Mouse (Mus musculus) gastrocnemius, postnatal 4 days (tissue): ENCODE measurements around the gene Eif2b2. TPM values are rescaled to one million over a fixed set of nuclear protein-coding genes. Genes with fewer than 3 reads are reported as not detected.

Source experiments
- DNase-seq, 2 experiments: peaks; one replicate each; pipeline ENCODE4 v3.0.0; 2021 to 2022; ENCODE audit warnings: low spot score in 2 of 2, mixed read lengths in 2 of 2
- microRNA-seq: library from miRNA; unstranded; fragments of <30 nt; microRNA quantifications from one replicate; pipeline ENCODE4 v1.2.0, GENCODE M21; 2021
- total RNA-seq, 2 experiments: library from RNA; stranded (reverse); gene quantifications; 2 replicates each; pipeline ENCODE4 v1.2.3; 2021

Gene Eif2b2
- total RNA-seq, 2 experiments from 2014 or later = 80.6 to 95.1 TPM

GRCm38 (mm10) chr12:85237553-85237952 is 18.3 kb downstream of the Eif2b2 start:
- DNase-seq = no peak

GRCm38 (mm10) chr12:85252083-85252482 is 32.8 kb downstream of the Eif2b2 start:
- no peak for DNase-seq

GRCm38 (mm10) chr12:85256074-85256751 is 36.9 kb downstream of the Eif2b2 start:
- DNase-seq = no peak

GRCm38 (mm10) chr12:85257008-85257639 is 37.8 kb downstream of the Eif2b2 start:
- DNase-seq = no peak

- DNase-seq = peak in 1 of 2 experiments; percentile 14
These were observed 43.2 kb downstream of the Eif2b2 start for GRCm38 (mm10) chr12:85262489-85262888.

- no peak for DNase-seq
These were observed 43.9 kb downstream of the Eif2b2 start for GRCm38 (mm10) chr12:85263190-85263589.

GRCm38 (mm10) chr12:85264531-85264930 is 45.2 kb downstream of the Eif2b2 start:
- DNase-seq = no peak

- DNase-seq = no peak
These were observed 45.7 kb downstream of the Eif2b2 start for GRCm38 (mm10) chr12:85264940-85265339.

- no peak for DNase-seq
These were observed 47.0 kb downstream of the Eif2b2 start for GRCm38 (mm10) chr12:85266248-85266647.

- no peak for DNase-seq
These were observed 50.5 kb downstream of the Eif2b2 start for GRCm38 (mm10) chr12:85269821-85270220.

GRCm38 (mm10) chr12:85270319-85270718 is 51.0 kb downstream of the Eif2b2 start, which contains the start of gene Mlh3:
Mlh3 (minus strand) TSS chr12:85270599.
- DNase-seq = peak; percentile 51 to 72

GRCm38 (mm10) chr12:85271132-85271842 is 52.0 kb downstream of the Eif2b2 start:
- DNase-seq = no peak

- DNase-seq = no peak
These were observed 52.5 kb downstream of the Eif2b2 start for GRCm38 (mm10) chr12:85271843-85272206.

- no peak for DNase-seq
These were observed 54.2 kb downstream of the Eif2b2 start for GRCm38 (mm10) chr12:85273508-85273907.

Small RNA genes within 50 kb of the gene (microRNA-seq; reads per million reads assigned to microRNA genes)
- not detected for gene Mir6938

Other genes with a start within 250 kb of the Eif2b2 start
- gene Fcf1, start 248.6 kb upstream of the Eif2b2 start, total RNA-seq = 10 to 100 TPM; 41.5 to 51.8 TPM
- 10 to 100 TPM; 19.4 to 20.6 TPM for gene Arel1, start 248.6 kb upstream of the Eif2b2 start, total RNA-seq
- 10 to 100 TPM; 38.7 to 46.6 TPM for gene Ylpm1, start 223.2 kb upstream of the Eif2b2 start, total RNA-seq
- gene Prox2, start 108.7 kb upstream of the Eif2b2 start, total RNA-seq = 1 to 10 TPM; 3.2 to 4.7 TPM
- gene Dlst, start 108.6 kb upstream of the Eif2b2 start, total RNA-seq = 100 to 1,000 TPM; 248 to 258 TPM
- under 1 TPM; 0.47 to 0.49 TPM for gene Rps6kl1, start 68.2 kb upstream of the Eif2b2 start, total RNA-seq
- 1 to 10 TPM; 5.6 to 6.4 TPM for gene Pgf, start 41.7 kb upstream of the Eif2b2 start, total RNA-seq
- gene Mlh3, start 51.1 kb downstream of the Eif2b2 start, total RNA-seq = 10 to 100 TPM; 10.6 to 11.5 TPM
- gene Acyp1, start 69.0 kb downstream of the Eif2b2 start, total RNA-seq = 10 to 100 TPM; 15.7 to 18.0 TPM
- gene Zc2hc1c, start 69.1 kb downstream of the Eif2b2 start, total RNA-seq = 1 to 10 TPM in 1 of 2 experiments, under 1 TPM in 1; 0.73 to 1.4 TPM
- gene Nek9, start 119.9 kb downstream of the Eif2b2 start, total RNA-seq = 10 to 100 TPM; 59.6 to 60.9 TPM
- gene Tmed10, start 155.4 kb downstream of the Eif2b2 start, total RNA-seq = 100 to 1,000 TPM; 190 to 191 TPM